Mouse (Mus musculus) cerebellum, adult 11-12 months (tissue): ENCODE results near the gene Gpbar1.

Experiments used
- DNase-seq: peaks from one replicate; pipeline ENCODE4 v3.0.0; 2022

The Gpbar1 gene

GRCm38 (mm10) chr1:74278538-74278937 lies at the start of gene Gpbar1:
Gene Gpbar1 (plus strand): TSS chr1:74278550.
- DNase-seq = no peak

GRCm38 (mm10) chr1:74229942-74230341 lies 48.4 kb upstream of the Gpbar1 start:
- DNase-seq = no peak

GRCm38 (mm10) chr1:74230992-74231391 lies 47.4 kb upstream of the Gpbar1 start:
- DNase-seq = no peak

- DNase-seq = peak; percentile 97
These were observed 42.3 kb upstream of the Gpbar1 start, which contains the start of gene Arpc2 for GRCm38 (mm10) chr1:74235938-74236589. Gene Arpc2 (plus strand): TSS chr1:74236084.

- peak; percentile 60 for DNase-seq
These were observed 41.6 kb upstream of the Gpbar1 start for GRCm38 (mm10) chr1:74236590-74237317.

- DNase-seq = no peak
These were observed 40.7 kb upstream of the Gpbar1 start for GRCm38 (mm10) chr1:74237671-74238070.

GRCm38 (mm10) chr1:74238136-74238535 lies 40.2 kb upstream of the Gpbar1 start:
- no peak for DNase-seq

GRCm38 (mm10) chr1:74239162-74239561 lies 39.2 kb upstream of the Gpbar1 start:
- no peak for DNase-seq

GRCm38 (mm10) chr1:74239618-74240017 lies 38.7 kb upstream of the Gpbar1 start:
- DNase-seq = no peak

GRCm38 (mm10) chr1:74240311-74240710 lies 38.0 kb upstream of the Gpbar1 start:
- no peak for DNase-seq

GRCm38 (mm10) chr1:74240832-74241231 lies 37.5 kb upstream of the Gpbar1 start:
- DNase-seq = no peak

GRCm38 (mm10) chr1:74245525-74245924 lies 32.8 kb upstream of the Gpbar1 start:
- DNase-seq = no peak

- DNase-seq = no peak
These were observed 29.6 kb upstream of the Gpbar1 start for GRCm38 (mm10) chr1:74248799-74249198.

- DNase-seq = no peak
These were observed 28.9 kb upstream of the Gpbar1 start for GRCm38 (mm10) chr1:74249331-74249980.

- no peak for DNase-seq
These were observed 28.3 kb upstream of the Gpbar1 start for GRCm38 (mm10) chr1:74250096-74250495.

GRCm38 (mm10) chr1:74255704-74256345 lies 22.5 kb upstream of the Gpbar1 start:
- DNase-seq = no peak

GRCm38 (mm10) chr1:74256782-74257181 lies 21.6 kb upstream of the Gpbar1 start:
- DNase-seq = no peak

- no peak for DNase-seq
These were observed 15.8 kb upstream of the Gpbar1 start for GRCm38 (mm10) chr1:74262510-74262909.

GRCm38 (mm10) chr1:74268750-74269149 lies 9.6 kb upstream of the Gpbar1 start:
- no peak for DNase-seq

- DNase-seq = no peak
These were observed 6.7 kb upstream of the Gpbar1 start for GRCm38 (mm10) chr1:74271659-74272058.

GRCm38 (mm10) chr1:74275015-74275414 lies 3.3 kb upstream of the Gpbar1 start:
- DNase-seq = no peak

GRCm38 (mm10) chr1:74277041-74277440 lies 1.3 kb upstream of the Gpbar1 start:
- DNase-seq = no peak

- no peak for DNase-seq
These were observed 340 bp upstream of the Gpbar1 start for GRCm38 (mm10) chr1:74277883-74278537.
